Mouse (Mus musculus) stomach, adult 2 months (tissue): Measurements from ENCODE around the gene Gm20821. TPM values are rescaled to one million over a fixed set of nuclear protein-coding genes. Genes with fewer than 3 reads are reported as not detected.

Source experiments
- polyA plus RNA-seq: library from polyadenylated mRNA; depleted of rRNA; stranded (reverse); fragments of >200 nt; gene quantifications from 2 replicates; pipeline ENCODE4 v1.2.3, GENCODE M21; 2012; rRNA removed

Gene Gm20821
- not detected in 2 replicates for polyA plus RNA-seq

GRCm38 (mm10) chrY:9781504-9781903 is at the start of gene Gm20821:
Gene Gm20821, plus strand, starts transcription at chrY:9781804.

